Mouse (Mus musculus) olfactory bulb, adult 2 months (tissue): ENCODE results near the gene Rasa4.

Experiments
- CTCF ChIP-seq: fragments of 200-500 bp; IDR thresholded peaks from 2 replicates; pipeline ENCODE4 v1.5.1; 2012; ENCODE audit warnings: low read depth, mild to moderate bottlenecking, low read length, moderate library complexity; ENCODE audit not compliant: insufficient read depth
- POLR2A ChIP-seq: fragments of 200-500 bp; IDR thresholded peaks from 2 replicates; pipeline ENCODE4 v1.6.1; 2012; ENCODE audit warnings: mild to moderate bottlenecking, low read depth, low read length, moderate library complexity; ENCODE audit not compliant: insufficient read depth

DNA sequence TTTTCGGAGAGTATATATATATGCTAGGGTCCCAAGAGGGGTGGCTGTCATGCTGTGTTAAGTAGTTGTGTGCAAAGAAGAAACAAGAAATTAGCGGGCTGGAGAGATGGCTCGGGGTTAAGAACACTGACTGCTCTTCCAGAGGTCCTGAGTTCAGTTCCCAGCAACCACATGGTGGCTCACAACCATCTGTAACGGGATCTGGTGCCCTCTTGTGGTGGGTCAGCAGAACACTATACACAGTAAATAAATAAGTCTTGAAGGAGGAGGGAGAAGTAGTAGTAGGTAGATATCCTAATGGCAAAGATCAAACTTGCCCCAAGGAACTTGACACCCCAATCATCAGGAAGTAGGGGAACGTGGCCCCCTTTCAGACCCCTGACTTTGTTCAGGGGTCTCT is 59.0 kb downstream of the Rasa4 start:
- TF ChIP-seq POLR2A = no peak
- no peak for TF ChIP-seq CTCF
